Mouse (Mus musculus): Measurements from ENCODE around the gene Rgs6. TPM values are rescaled to one million over a fixed set of nuclear protein-coding genes. Genes with fewer than 3 reads are reported as not detected.

Rgs6 gene
- polyA plus RNA-seq, 1 experiment from 2014 or later, result 11.5 TPM

- H3K27me3 ChIP-seq (ENCODE audit: control insufficient read depth, insufficient read depth, low read length), result no peaks in the 10 kb centered on the region
- H3K4me1 ChIP-seq (ENCODE audit: control insufficient read depth, insufficient read depth, low read length), result peaks cover 5% of the 10 kb centered on the region
- no peak overlapping the region for H3K9ac ChIP-seq (ENCODE audit: low read length)
- no peak overlapping the region for H3K4me3 ChIP-seq (ENCODE audit: low read length)
- no peak overlapping the region for H3K4me2 ChIP-seq (ENCODE audit: low read depth, low read length)
- H3K9me3 ChIP-seq (replicated peaks; ENCODE audit: control insufficient read depth, low read length), result no peaks in the 10 kb centered on the region
- no peak for ATAC-seq (replicated peaks; ENCODE audit: extremely low read depth, insufficient read depth, low FRiP score)
- H3K27ac ChIP-seq (ENCODE audit: low read length), result no peak overlapping the region
- WGBS, result 75% methylated on average over 4 of the region's 4 CpGs
- no peaks in the 10 kb centered on the region for H3K36me3 ChIP-seq (ENCODE audit: control insufficient read depth, insufficient read depth)
These were observed 537.2 kb downstream of the Rgs6 start for GRCm38 (mm10) chr12:83125284-83125683.

- ATAC-seq (replicated peaks; ENCODE audit: extremely low read depth, insufficient read depth, low FRiP score), result no peak
- no peak overlapping the region for H3K4me3 ChIP-seq (ENCODE audit: low read length)
- no peaks in the 10 kb centered on the region for H3K27me3 ChIP-seq (ENCODE audit: control insufficient read depth, insufficient read depth, low read length)
- H3K4me1 ChIP-seq (ENCODE audit: control insufficient read depth, insufficient read depth, low read length), result peaks cover 9% of the 10 kb centered on the region
- H3K36me3 ChIP-seq (ENCODE audit: control insufficient read depth, insufficient read depth), result no peaks in the 10 kb centered on the region
- no peak overlapping the region for H3K4me2 ChIP-seq (ENCODE audit: low read depth, low read length)
- H3K9me3 ChIP-seq (replicated peaks; ENCODE audit: control insufficient read depth, low read length), result no peaks in the 10 kb centered on the region
- no peak overlapping the region for H3K27ac ChIP-seq (ENCODE audit: low read length)
- H3K9ac ChIP-seq (ENCODE audit: low read length), result no peak overlapping the region
- WGBS, result 54% methylated on average over 7 of the region's 7 CpGs
These were observed 538.8 kb downstream of the Rgs6 start for GRCm38 (mm10) chr12:83126923-83127322.

GRCm38 (mm10) chr12:83127955-83128354 lies 539.9 kb downstream of the Rgs6 start:
- Histone ChIP-seq H3K4me1 (ENCODE audit: control insufficient read depth, insufficient read depth, low read length) (peaks cover 10% of the 10 kb centered on the region), H3K27ac (ENCODE audit: low read length) (no peak overlapping the region), H3K9ac (ENCODE audit: low read length) (no peak overlapping the region), H3K27me3 (ENCODE audit: control insufficient read depth, insufficient read depth, low read length) (no peaks in the 10 kb centered on the region), H3K9me3 (replicated peaks; ENCODE audit: control insufficient read depth, low read length) (no peaks in the 10 kb centered on the region), H3K4me2 (ENCODE audit: low read depth, low read length) (no peak overlapping the region), H3K4me3 (ENCODE audit: low read length) (no peak overlapping the region), H3K36me3 (ENCODE audit: control insufficient read depth, insufficient read depth) (no peaks in the 10 kb centered on the region)
- WGBS, result 58% methylated on average over 6 of the region's 6 CpGs
- no peak for ATAC-seq (replicated peaks; ENCODE audit: extremely low read depth, insufficient read depth, low FRiP score)

DNA sequence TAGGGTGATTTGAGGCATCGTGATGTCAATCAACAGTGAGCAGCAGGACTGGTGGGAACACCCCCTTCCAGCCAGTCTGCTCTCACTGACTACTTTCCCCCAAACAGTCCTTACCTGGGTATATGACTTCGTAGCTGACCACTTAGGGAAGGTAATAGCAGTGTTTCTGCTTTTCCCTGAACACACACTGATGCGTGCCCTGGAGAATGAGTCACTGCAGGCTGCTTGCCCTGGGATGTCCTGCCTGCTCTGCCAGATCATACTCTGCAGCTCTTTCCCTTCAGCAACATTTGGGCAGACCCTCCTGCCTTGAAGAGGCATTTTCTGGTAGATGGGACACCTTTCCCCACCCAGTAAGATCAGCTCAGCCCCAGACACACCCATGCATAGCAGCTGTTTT lies 540.5 kb downstream of the Rgs6 start:
- Histone ChIP-seq H3K27ac (ENCODE audit: low read length) (no peak overlapping the region), H3K36me3 (ENCODE audit: control insufficient read depth, insufficient read depth) (no peaks in the 10 kb centered on the region), H3K27me3 (ENCODE audit: control insufficient read depth, insufficient read depth, low read length) (no peaks in the 10 kb centered on the region), H3K9me3 (replicated peaks; ENCODE audit: control insufficient read depth, low read length) (no peaks in the 10 kb centered on the region), H3K4me3 (ENCODE audit: low read length) (no peak overlapping the region), H3K9ac (ENCODE audit: low read length) (no peak overlapping the region), H3K4me1 (ENCODE audit: control insufficient read depth, insufficient read depth, low read length) (peaks cover 14% of the 10 kb centered on the region), H3K4me2 (ENCODE audit: low read depth, low read length) (no peak overlapping the region)
- no peak for ATAC-seq (replicated peaks; ENCODE audit: extremely low read depth, insufficient read depth, low FRiP score)
- WGBS, result 74% methylated on average over 3 of the region's 3 CpGs

DNA sequence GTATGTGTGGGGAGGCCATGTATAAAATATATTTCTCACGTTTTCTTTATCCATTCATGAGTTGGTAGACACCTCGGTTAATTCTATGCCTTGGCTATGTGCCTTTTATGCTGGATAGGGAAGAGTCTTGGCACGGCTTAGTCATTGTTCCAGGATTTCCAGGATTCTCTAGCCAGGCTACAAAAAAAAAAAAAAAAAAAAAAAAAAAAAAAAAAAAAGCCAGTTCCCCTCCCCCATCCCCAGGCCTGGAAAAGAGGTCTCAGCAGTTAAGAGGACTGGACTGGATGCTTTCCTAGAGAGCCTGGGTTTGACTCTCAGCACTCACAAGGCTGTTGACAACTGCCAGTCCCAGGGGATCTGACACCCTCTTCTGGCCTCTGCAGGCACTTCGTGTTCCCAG lies 543.3 kb downstream of the Rgs6 start:
- H3K9ac ChIP-seq (ENCODE audit: low read length), result no peak overlapping the region
- WGBS, result 54% methylated on average over 4 of the region's 4 CpGs
- peaks cover 31% of the 10 kb centered on the region for H3K4me1 ChIP-seq (ENCODE audit: control insufficient read depth, insufficient read depth, low read length)
- H3K27me3 ChIP-seq (ENCODE audit: control insufficient read depth, insufficient read depth, low read length), result no peaks in the 10 kb centered on the region
- H3K4me3 ChIP-seq (ENCODE audit: low read length), result no peak overlapping the region
- H3K4me2 ChIP-seq (ENCODE audit: low read depth, low read length), result no peak overlapping the region
- no peaks in the 10 kb centered on the region for H3K36me3 ChIP-seq (ENCODE audit: control insufficient read depth, insufficient read depth)
- no peak overlapping the region for H3K27ac ChIP-seq (ENCODE audit: low read length)
- H3K9me3 ChIP-seq (replicated peaks; ENCODE audit: control insufficient read depth, low read length), result no peaks in the 10 kb centered on the region
- ATAC-seq (replicated peaks; ENCODE audit: extremely low read depth, insufficient read depth, low FRiP score), result no peak

- Histone ChIP-seq H3K4me3 (ENCODE audit: low read length) (no peak overlapping the region), H3K27ac (ENCODE audit: low read length) (peak overlapping the region; percentile 83), H3K9ac (ENCODE audit: low read length) (peak overlapping the region; percentile 38), H3K4me2 (ENCODE audit: low read depth, low read length) (peak overlapping the region; percentile 38), H3K9me3 (replicated peaks; ENCODE audit: control insufficient read depth, low read length) (no peaks in the 10 kb centered on the region), H3K27me3 (ENCODE audit: control insufficient read depth, insufficient read depth, low read length) (no peaks in the 10 kb centered on the region), H3K4me1 (ENCODE audit: control insufficient read depth, insufficient read depth, low read length) (peaks cover 26% of the 10 kb centered on the region), H3K36me3 (ENCODE audit: control insufficient read depth, insufficient read depth) (no peaks in the 10 kb centered on the region)
- peak; percentile 67 for ATAC-seq (replicated peaks; ENCODE audit: extremely low read depth, insufficient read depth, low FRiP score)
- 18% methylated on average over 6 of the region's 6 CpGs for WGBS
These were observed 545.7 kb downstream of the Rgs6 start for GRCm38 (mm10) chr12:83133827-83134226.

DNA sequence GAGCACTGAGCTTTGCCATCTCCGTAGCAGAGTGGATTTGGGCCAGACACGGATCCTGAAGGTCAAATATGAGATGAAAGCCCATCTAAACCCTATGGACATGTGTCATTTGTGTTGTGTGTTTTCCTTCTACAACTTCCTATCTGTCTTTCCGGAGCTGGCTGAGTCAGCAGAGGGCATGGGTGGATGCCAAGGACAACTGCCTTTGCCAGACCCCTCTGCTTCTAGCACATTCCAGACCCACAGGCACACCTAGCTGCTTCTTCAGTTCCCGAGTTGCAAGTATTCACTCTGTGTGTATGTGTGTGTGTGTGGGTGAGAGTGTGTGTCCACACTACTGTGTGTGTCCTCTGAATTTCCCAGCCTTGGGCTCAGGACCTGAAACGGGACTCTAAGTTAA lies 547.9 kb downstream of the Rgs6 start:
- no peak overlapping the region for H3K4me2 ChIP-seq (ENCODE audit: low read depth, low read length)
- no peaks in the 10 kb centered on the region for H3K27me3 ChIP-seq (ENCODE audit: control insufficient read depth, insufficient read depth, low read length)
- no peaks in the 10 kb centered on the region for H3K36me3 ChIP-seq (ENCODE audit: control insufficient read depth, insufficient read depth)
- WGBS, result 55% methylated on average over 5 of the region's 5 CpGs
- peaks cover 26% of the 10 kb centered on the region for H3K4me1 ChIP-seq (ENCODE audit: control insufficient read depth, insufficient read depth, low read length)
- ATAC-seq (replicated peaks; ENCODE audit: extremely low read depth, insufficient read depth, low FRiP score), result no peak
- no peak overlapping the region for H3K4me3 ChIP-seq (ENCODE audit: low read length)
- H3K27ac ChIP-seq (ENCODE audit: low read length), result peak overlapping the region; percentile 42; the same call in 1 of the 2 replicates
- H3K9me3 ChIP-seq (replicated peaks; ENCODE audit: control insufficient read depth, low read length), result no peaks in the 10 kb centered on the region
- H3K9ac ChIP-seq (ENCODE audit: low read length), result no peak overlapping the region

DNA sequence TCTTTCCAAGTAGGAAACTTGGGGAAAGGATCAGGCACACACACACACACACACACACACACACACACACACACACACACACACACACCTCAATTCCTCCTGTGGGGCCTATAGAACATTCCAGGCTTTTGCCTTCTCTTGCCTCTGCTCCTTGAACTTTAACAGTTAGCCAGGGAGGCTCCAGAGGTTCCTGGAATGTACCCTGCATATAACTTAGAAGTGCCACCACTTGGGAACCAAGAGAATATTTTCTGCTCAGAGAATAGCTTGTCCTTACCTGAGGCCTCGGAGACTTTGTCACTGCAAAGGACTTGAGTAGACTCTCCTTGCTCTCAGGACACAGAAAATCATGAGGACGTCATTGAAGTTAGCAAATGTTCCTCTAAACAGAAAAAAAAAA lies 548.4 kb downstream of the Rgs6 start:
- WGBS, result 63% methylated on average over 2 of the region's 2 CpGs
- Histone ChIP-seq H3K27me3 (ENCODE audit: control insufficient read depth, insufficient read depth, low read length) (no peaks in the 10 kb centered on the region), H3K9ac (ENCODE audit: low read length) (no peak overlapping the region), H3K36me3 (ENCODE audit: control insufficient read depth, insufficient read depth) (no peaks in the 10 kb centered on the region), H3K4me2 (ENCODE audit: low read depth, low read length) (no peak overlapping the region), H3K4me3 (ENCODE audit: low read length) (no peak overlapping the region), H3K9me3 (replicated peaks; ENCODE audit: control insufficient read depth, low read length) (no peaks in the 10 kb centered on the region), H3K4me1 (ENCODE audit: control insufficient read depth, insufficient read depth, low read length) (peaks cover 29% of the 10 kb centered on the region), H3K27ac (ENCODE audit: low read length) (no peak overlapping the region)
- no peak for ATAC-seq (replicated peaks; ENCODE audit: extremely low read depth, insufficient read depth, low FRiP score)

DNA sequence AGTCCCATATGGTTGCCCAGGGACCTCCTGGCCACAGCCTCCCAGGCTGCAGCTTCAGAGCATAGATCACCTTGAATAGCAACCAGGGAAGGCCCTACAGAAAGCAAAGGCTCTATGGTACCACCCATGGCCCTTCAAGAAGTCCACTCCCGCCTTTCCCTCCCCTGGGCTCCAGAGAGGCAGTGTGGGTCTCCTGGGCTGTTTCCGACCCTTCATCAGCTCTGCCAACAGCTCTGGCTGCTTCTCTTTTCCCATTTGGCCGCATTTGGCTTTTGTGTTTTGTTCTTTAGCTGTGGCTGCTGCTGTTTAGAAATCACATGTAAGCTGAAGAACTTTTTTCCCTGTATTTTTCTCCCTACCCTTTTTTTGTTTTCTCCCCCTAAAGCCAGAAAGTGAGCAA lies 548.9 kb downstream of the Rgs6 start:
- Histone ChIP-seq H3K9me3 (replicated peaks; ENCODE audit: control insufficient read depth, low read length) (no peaks in the 10 kb centered on the region), H3K27me3 (ENCODE audit: control insufficient read depth, insufficient read depth, low read length) (no peaks in the 10 kb centered on the region), H3K9ac (ENCODE audit: low read length) (no peak overlapping the region), H3K27ac (ENCODE audit: low read length) (no peak overlapping the region), H3K4me1 (ENCODE audit: control insufficient read depth, insufficient read depth, low read length) (peaks cover 23% of the 10 kb centered on the region), H3K36me3 (ENCODE audit: control insufficient read depth, insufficient read depth) (no peaks in the 10 kb centered on the region), H3K4me2 (ENCODE audit: low read depth, low read length) (no peak overlapping the region), H3K4me3 (ENCODE audit: low read length) (no peak overlapping the region)
- no peak for ATAC-seq (replicated peaks; ENCODE audit: extremely low read depth, insufficient read depth, low FRiP score)
- 56% methylated on average over 3 of the region's 3 CpGs for WGBS

DNA sequence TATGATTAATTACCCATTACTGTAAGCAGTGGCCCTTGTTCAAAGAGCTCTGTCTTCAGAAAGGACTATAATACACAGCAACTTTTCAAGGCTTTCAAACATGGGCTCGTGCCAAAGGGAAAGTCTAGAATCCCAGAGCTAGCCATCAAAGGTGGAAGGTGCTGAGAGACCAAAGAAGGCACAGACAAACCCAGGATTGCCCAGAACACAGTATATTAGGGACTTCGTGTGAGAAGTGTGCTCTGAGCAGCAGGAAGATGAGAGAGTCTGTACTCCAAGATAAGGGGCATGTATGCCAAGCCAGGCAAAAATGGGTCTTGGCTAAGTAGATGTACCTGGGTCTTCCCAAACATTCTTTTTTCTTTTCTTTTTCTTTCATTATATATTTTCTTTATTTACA lies 553.1 kb downstream of the Rgs6 start:
- H3K36me3 ChIP-seq (ENCODE audit: control insufficient read depth, insufficient read depth), result no peaks in the 10 kb centered on the region
- WGBS, result 32% methylated on average over 2 of the region's 2 CpGs
- H3K4me3 ChIP-seq (ENCODE audit: low read length), result no peak overlapping the region
- ATAC-seq (replicated peaks; ENCODE audit: extremely low read depth, insufficient read depth, low FRiP score), result no peak
- H3K9me3 ChIP-seq (replicated peaks; ENCODE audit: control insufficient read depth, low read length), result no peaks in the 10 kb centered on the region
- no peaks in the 10 kb centered on the region for H3K27me3 ChIP-seq (ENCODE audit: control insufficient read depth, insufficient read depth, low read length)
- H3K4me1 ChIP-seq (ENCODE audit: control insufficient read depth, insufficient read depth, low read length), result peaks cover 38% of the 10 kb centered on the region
- no peak overlapping the region for H3K9ac ChIP-seq (ENCODE audit: low read length)
- H3K4me2 ChIP-seq (ENCODE audit: low read depth, low read length), result no peak overlapping the region
- no peak overlapping the region for H3K27ac ChIP-seq (ENCODE audit: low read length)
